Mouse (Mus musculus): ENCODE data around the gene Rapgef4.

DNA sequence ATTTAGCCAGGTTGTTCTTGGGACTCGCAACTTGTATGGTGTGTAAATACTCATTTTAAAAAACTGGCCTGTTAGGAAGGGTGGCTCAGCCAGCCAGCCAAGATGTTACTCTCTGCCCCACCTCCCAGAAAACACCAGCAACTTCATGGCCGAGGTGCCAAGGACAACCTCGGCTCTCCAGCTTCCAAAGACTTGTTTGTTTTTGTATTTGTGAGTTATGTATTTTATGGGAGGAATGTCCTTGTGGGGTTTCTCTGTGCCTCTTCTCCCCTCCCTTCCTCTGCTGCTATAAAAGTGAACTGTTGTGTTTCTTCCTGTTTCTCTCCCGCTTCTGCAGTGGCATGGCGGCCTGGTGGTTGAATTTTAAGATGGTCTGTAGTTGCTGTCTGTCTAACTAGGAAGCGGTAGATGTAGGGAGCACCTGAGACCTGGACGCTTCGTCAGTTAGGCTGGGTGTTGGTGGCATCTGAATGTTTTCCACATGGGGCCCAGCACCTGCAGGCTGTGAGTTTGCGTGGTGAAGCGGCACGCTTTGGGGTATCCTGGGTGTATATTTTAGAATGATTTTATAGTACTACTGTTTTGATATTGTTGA is 164.3 kb downstream of the Rapgef4 start:
- no peak for TF ChIP-seq GATA1 (IDR thresholded peaks at IDR 0.05; ENCODE audit: low read length)
- TF ChIP-seq TAL1 (IDR thresholded peaks at IDR 0.05; ENCODE audit: low read length) = no peak
